Comparison of ENCODE assay signal across 13 mouse cellular contexts in the genomic region with DNA sequence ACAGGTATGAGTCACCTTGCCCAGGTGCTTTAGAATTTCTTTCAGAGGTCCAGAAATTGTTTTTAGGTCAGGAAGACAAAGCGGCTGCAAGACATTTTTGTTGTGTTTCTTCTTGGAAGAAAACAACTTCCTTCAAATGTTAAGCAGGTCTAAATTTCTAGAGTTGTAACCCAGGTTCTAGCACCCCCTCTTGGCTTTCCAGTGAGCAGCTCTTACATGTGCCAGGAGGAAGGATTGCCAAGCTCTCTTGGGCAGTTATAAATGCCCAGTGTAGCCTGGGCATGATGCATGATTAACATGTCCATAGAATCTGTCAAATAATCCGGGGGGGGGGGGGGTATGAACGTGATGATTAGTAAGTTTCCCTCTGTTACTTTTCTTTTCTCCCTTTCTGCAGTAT. TPM values are rescaled to one million over a fixed set of nuclear protein-coding genes. Genes with fewer than 3 reads are reported as not detected.
DNase-seq lines count a peak whose midpoint lies in the region; ATAC-seq and TF ChIP-seq lines count a peak whose summit lies in the region.
"Had no signal": no experiment of that assay in that cellular context is flagged by ENCODE, and none has a peak within 500 bp of the region (broad histone marks: within the 10 kb centered on the region; RNA-seq: fewer than 3 reads in every experiment).

No protein-coding gene starts in this region.

- no peak overlapping the region for H3K4me2 ChIP-seq in kidney, embryonic 15.5 days
- H3K4me2 ChIP-seq: limb, embryonic 13.5 days had no signal

- H3K79me3 ChIP-seq in C2C12 (ENCODE audit: low read depth), result no peaks in the 10 kb centered on the region

- H3K4me1 ChIP-seq in kidney, embryonic 15.5 days, result no peaks in the 10 kb centered on the region
- H3K4me1 ChIP-seq in cortical plate, adult 2 months (ENCODE audit: control insufficient read depth, insufficient read depth, low read length), result no peaks in the 10 kb centered on the region
- H3K4me1 ChIP-seq: limb, embryonic 13.5 days had no signal

- TF ChIP-seq POLR2A in cortical plate, adult 2 months (IDR thresholded peaks at IDR 0.05; ENCODE audit: extremely low read depth, insufficient read depth, low read length), result no peak

- no peak for DNase-seq in gastrocnemius, adult 2 months
- DNase-seq in gastrocnemius, postnatal 10 days, result no peak
- peak; percentile 66 for DNase-seq in kidney, postnatal 14 days
- DNase-seq in embryo, embryonic 10 days (ENCODE audit: low spot score), result no peak
- DNase-seq in left cerebral cortex, adult 11 months (ENCODE audit: low spot score), result no peak
- DNase-seq: embryo, embryonic 11 days; gastrocnemius, postnatal 14 days; spleen, adult 18-20 months; thymus, adult 2 months had no signal

- no peak overlapping the region for H3K4me3 ChIP-seq in gastrocnemius, adult 2 months
- H3K4me3 ChIP-seq in kidney, embryonic 15.5 days (replicated peaks), result no peak overlapping the region
- H3K4me3 ChIP-seq in C2C12 (ENCODE audit: insufficient read depth, poor library complexity, severe bottlenecking), result no peak overlapping the region
- no peak overlapping the region for H3K4me3 ChIP-seq in cortical plate, adult 2 months (ENCODE audit: insufficient read depth, low read length)
- H3K4me3 ChIP-seq: limb, embryonic 13.5 days had no signal

- intact Hi-C loops in gastrocnemius, adult 2 months (cut with DNase I), result no loop called here

- no peak overlapping the region for H3ac ChIP-seq in C2C12 (ENCODE audit: control insufficient read depth, insufficient read length, low read depth)

- no peaks in the 10 kb centered on the region for H3K79me2 ChIP-seq in C2C12 (ENCODE audit: control insufficient read depth, insufficient read depth)

- TF ChIP-seq CTCF in gastrocnemius, adult 2 months (IDR thresholded peaks at IDR 0.05), result peak; percentile 63
- peak; percentile 29 for TF ChIP-seq CTCF in C2C12 (IDR thresholded peaks at IDR 0.05; ENCODE audit: control insufficient read depth, insufficient read depth, insufficient read length)
- 0 out of 2 replicates have a peak, but pooled peaks have one; percentile 21 for TF ChIP-seq CTCF in cortical plate, adult 2 months (IDR thresholded peaks at IDR 0.05; ENCODE audit: extremely low read depth, insufficient read depth, low read length)

- WGBS in kidney, embryonic 15.5 days, result 55% methylated on average over 3 of the region's 3 CpGs

- no peaks in the 10 kb centered on the region for H3K36me3 ChIP-seq in kidney, embryonic 15.5 days
- no peaks in the 10 kb centered on the region for H3K36me3 ChIP-seq in C2C12 (ENCODE audit: control insufficient read depth, insufficient read depth)
- H3K36me3 ChIP-seq: limb, embryonic 13.5 days had no signal

- H3K9ac ChIP-seq in kidney, embryonic 15.5 days, result no peak overlapping the region
- H3K9ac ChIP-seq: limb, embryonic 13.5 days had no signal

- no peaks in the 10 kb centered on the region for H3K9me3 ChIP-seq in kidney, embryonic 15.5 days (replicated peaks)
- H3K9me3 ChIP-seq: limb, embryonic 13.5 days had no signal

- H3K27ac ChIP-seq in gastrocnemius, adult 2 months, result no peak overlapping the region
- H3K27ac ChIP-seq in kidney, embryonic 15.5 days, result no peak overlapping the region
- no peak overlapping the region for H3K27ac ChIP-seq in cortical plate, adult 2 months (ENCODE audit: insufficient read depth, low read length)
- H3K27ac ChIP-seq: limb, embryonic 13.5 days had no signal

- no peak for ATAC-seq in kidney, embryonic 15.5 days (replicated peaks; ENCODE audit: low FRiP score)

- no peaks in the 10 kb centered on the region for H3K27me3 ChIP-seq in kidney, embryonic 15.5 days
- no peaks in the 10 kb centered on the region for H3K27me3 ChIP-seq in C2C12 (ENCODE audit: control insufficient read depth, insufficient read depth, insufficient read length)
- H3K27me3 ChIP-seq: limb, embryonic 13.5 days had no signal

TF ChIP-seq in C2C12, 6 proteins besides CTCF, POLR2A, EP300 and RAD21:
- TF ChIP-seq CEBPB (IDR thresholded peaks at IDR 0.05; ENCODE audit: low read depth), result no peak
- TF ChIP-seq MAX (IDR thresholded peaks at IDR 0.05), result no peak
- no peak for TF ChIP-seq USF1 (IDR thresholded peaks at IDR 0.05; ENCODE audit: low read depth)
- TF ChIP-seq MYOG (IDR thresholded peaks at IDR 0.05; ENCODE audit: control insufficient read depth, extremely low read depth, insufficient read length), result no peak
- no peak for TF ChIP-seq FOSL1 (IDR thresholded peaks at IDR 0.05; ENCODE audit: insufficient read depth, low read length, poor library complexity, severe bottlenecking)
- no peak for TF ChIP-seq MYOD1 (IDR thresholded peaks at IDR 0.05; ENCODE audit: control insufficient read depth, insufficient read length, low read depth)

RNA-seq across cellular contexts. Expression of a gene that starts 12.0 kb away (rescaled TPM):
- 10 to 100 TPM; 15.7 to 24.5 TPM for total RNA-seq in gastrocnemius, adult 2 months (2021)
- total RNA-seq in gastrocnemius, postnatal 10 days (2021), result 10 to 100 TPM; 27.6 to 33.3 TPM
- 46.5 and 53.4 TPM in 2 replicates for polyA plus RNA-seq in kidney, embryonic 15.5 days (2015; fragmentation: Nextera tagmentation; extraction: Ambion mirVana)
- polyA plus RNA-seq in C2C12 (2012; fragmentation: generic; extraction: Trizol), result 5.0 TPM
- 59.0 and 69.7 TPM in 2 replicates for polyA plus RNA-seq in cortical plate, adult 2 months (2012; rRNA removed)

RNA-seq across cellular contexts. Expression of a gene that starts 16.7 kb away (rescaled TPM):
- total RNA-seq in gastrocnemius, adult 2 months (2021), result 1 to 10 TPM; 1.4 to 5.9 TPM
- 10 to 100 TPM; 22.7 to 36.0 TPM for total RNA-seq in gastrocnemius, postnatal 10 days (2021)
- polyA plus RNA-seq in kidney, embryonic 15.5 days (2015; fragmentation: Nextera tagmentation; extraction: Ambion mirVana), result 21.5 and 27.9 TPM in 2 replicates
- polyA plus RNA-seq in C2C12 (2012; fragmentation: generic; extraction: Trizol), result 212 TPM
- 2.4 and 2.9 TPM in 2 replicates for polyA plus RNA-seq in cortical plate, adult 2 months (2012; rRNA removed)

RNA-seq across cellular contexts. Expression of a gene that starts 26.1 kb away (rescaled TPM):
- total RNA-seq in gastrocnemius, adult 2 months (2021), result 100 to 1,000 TPM; 541 to 640 TPM
- 1,000 to 10,000 TPM; 1,176 to 1,238 TPM for total RNA-seq in gastrocnemius, postnatal 10 days (2021)
- 1,038 and 1,163 TPM in 2 replicates for polyA plus RNA-seq in kidney, embryonic 15.5 days (2015; fragmentation: Nextera tagmentation; extraction: Ambion mirVana)
- polyA plus RNA-seq in C2C12 (2012; fragmentation: generic; extraction: Trizol), result 8,619 TPM
- 587 and 641 TPM in 2 replicates for polyA plus RNA-seq in cortical plate, adult 2 months (2012; rRNA removed)

RNA-seq across cellular contexts. Expression of a gene that starts 26.1 kb away (rescaled TPM):
- total RNA-seq in gastrocnemius, adult 2 months (2021), result 100 to 1,000 TPM; 351 to 407 TPM
- total RNA-seq in gastrocnemius, postnatal 10 days (2021), result 100 to 1,000 TPM; 322 to 360 TPM
- polyA plus RNA-seq in kidney, embryonic 15.5 days (2015; fragmentation: Nextera tagmentation; extraction: Ambion mirVana), result 490 and 495 TPM in 2 replicates
- polyA plus RNA-seq in C2C12 (2012; fragmentation: generic; extraction: Trizol), result 493 TPM
- 304 and 328 TPM in 2 replicates for polyA plus RNA-seq in cortical plate, adult 2 months (2012; rRNA removed)

RNA-seq across cellular contexts. Expression of a gene that starts 38.0 kb away (rescaled TPM):
- total RNA-seq in gastrocnemius, adult 2 months (2021), result 100 to 1,000 TPM; 134 to 150 TPM
- 100 to 1,000 TPM; 166 to 186 TPM for total RNA-seq in gastrocnemius, postnatal 10 days (2021)
- 275 and 342 TPM in 2 replicates for polyA plus RNA-seq in kidney, embryonic 15.5 days (2015; fragmentation: Nextera tagmentation; extraction: Ambion mirVana)
- polyA plus RNA-seq in C2C12 (2012; fragmentation: generic; extraction: Trizol), result 97.3 TPM
- 470 and 487 TPM in 2 replicates for polyA plus RNA-seq in cortical plate, adult 2 months (2012; rRNA removed)
